ENCODE assay signal across 10 mouse cellular contexts in genomic region chr19:38621546-38621945, GRCm38 (mm10).
DNase-seq lines count a peak whose midpoint lies in the region; ATAC-seq lines count a peak whose summit lies in the region.
"Had no signal": no experiment of that assay in that cellular context is flagged by ENCODE, and none has a peak within 500 bp of the region (broad histone marks: within the 10 kb centered on the region; RNA-seq: fewer than 3 reads in every experiment).

No protein-coding gene starts in this region.

- H3K36me3 ChIP-seq in embryonic facial prominence, embryonic 14.5 days (ENCODE audit: control insufficient read depth, insufficient read depth, low read length) = no peaks in the 10 kb centered on the region
- no peaks in the 10 kb centered on the region for H3K36me3 ChIP-seq in embryonic facial prominence, embryonic 10.5 days (replicated peaks)

- no peak overlapping the region for H3K9ac ChIP-seq in embryonic facial prominence, embryonic 14.5 days (ENCODE audit: low read depth, low read length)
- H3K9ac ChIP-seq: liver, postnatal 0 days had no signal

- H3K27me3 ChIP-seq in embryonic facial prominence, embryonic 14.5 days (replicated peaks; ENCODE audit: control insufficient read depth, insufficient read depth, low read length) = no peaks in the 10 kb centered on the region
- H3K27me3 ChIP-seq in embryonic facial prominence, embryonic 10.5 days (replicated peaks; ENCODE audit: low read depth, poor library complexity, severe bottlenecking) = no peaks in the 10 kb centered on the region

- H3K9me3 ChIP-seq in embryonic facial prominence, embryonic 14.5 days (ENCODE audit: control insufficient read depth, low read length) = no peaks in the 10 kb centered on the region
- H3K9me3 ChIP-seq in embryonic facial prominence, embryonic 10.5 days = no peaks in the 10 kb centered on the region

- no peak overlapping the region for H3K4me2 ChIP-seq in embryonic facial prominence, embryonic 14.5 days (ENCODE audit: low read depth, low read length)

- WGBS in embryonic facial prominence, embryonic 14.5 days = 78% methylated on average over 10 of the region's 10 CpGs
- WGBS in embryonic facial prominence, embryonic 10.5 days = 88% methylated on average over 10 of the region's 10 CpGs

- H3K27ac ChIP-seq in embryonic facial prominence, embryonic 14.5 days (replicated peaks; ENCODE audit: low read depth, low read length) = no peak overlapping the region
- no peak overlapping the region for H3K27ac ChIP-seq in embryonic facial prominence, embryonic 10.5 days (replicated peaks)

- ATAC-seq in embryonic facial prominence, embryonic 14.5 days (ENCODE audit: low read depth) = no peak; the same call in 1 of the 2 replicates
- no peak for ATAC-seq in cerebellum, adult (ENCODE audit: insufficient number of reproducible peaks, low FRiP score, low TSS enrichment)
- ATAC-seq: liver, postnatal 0 days had no signal

- intact Hi-C loops in left cerebral cortex, postnatal 4 days (cut with DNase I) = no loop called here

- peak; percentile 46 for DNase-seq in embryonic facial prominence, embryonic 14.5 days (ENCODE audit: low spot score)
- DNase-seq in embryonic facial prominence, embryonic 10.5 days (ENCODE audit: low spot score) = no peak
- peak; percentile 84 for DNase-seq in left cerebral cortex, postnatal 4 days
- DNase-seq in left cerebral cortex, adult 18-20 months (ENCODE audit: low spot score in 2 of 2) = no peak
- peak; percentile 19 to 52 for DNase-seq in gastrocnemius, adult 8-10 months (ENCODE audit: low spot score in 2 of 2)
- peak; percentile 53 to 61 for DNase-seq in layer of hippocampus, postnatal 10 days (ENCODE audit: low spot score in 2 of 2)
- DNase-seq in thymus, postnatal 25 days = no peak
- DNase-seq: liver, postnatal 0 days; thymus, postnatal 4 days had no signal

- no peak overlapping the region for H3K4me3 ChIP-seq in embryonic facial prominence, embryonic 14.5 days (ENCODE audit: low read depth, low read length)
- no peak overlapping the region for H3K4me3 ChIP-seq in embryonic facial prominence, embryonic 10.5 days

- H3K4me1 ChIP-seq in embryonic facial prominence, embryonic 14.5 days (ENCODE audit: control insufficient read depth, insufficient read depth, low read length) = no peaks in the 10 kb centered on the region
- H3K4me1 ChIP-seq in embryonic facial prominence, embryonic 10.5 days = 0 out of 2 replicates have a peak, but pooled peaks cover 10% of the 10 kb centered on the region

Comparison
In these comparisons a context has a peak if more than half of its experiments do, and no peak if none do; other contexts are left out.
1. DNase-seq: peak in embryonic facial prominence, embryonic 14.5 days (single experiment), left cerebral cortex, postnatal 4 days (single experiment), gastrocnemius, adult 8-10 months (2 of 2) and layer of hippocampus, postnatal 10 days (2 of 2); none in embryonic facial prominence, embryonic 10.5 days (single experiment), left cerebral cortex, adult 18-20 months (0 of 2) and thymus, postnatal 25 days (single experiment).